Mouse (Mus musculus) spleen, adult 18-20 months (tissue): ENCODE results near the gene Sytl1.

Experiments
- DNase-seq, 2 experiments: peaks; one replicate each; pipeline ENCODE4 v3.0.0; 2022; ENCODE audit warnings: mixed read lengths in 2 of 2

Sytl1 gene

DNA sequence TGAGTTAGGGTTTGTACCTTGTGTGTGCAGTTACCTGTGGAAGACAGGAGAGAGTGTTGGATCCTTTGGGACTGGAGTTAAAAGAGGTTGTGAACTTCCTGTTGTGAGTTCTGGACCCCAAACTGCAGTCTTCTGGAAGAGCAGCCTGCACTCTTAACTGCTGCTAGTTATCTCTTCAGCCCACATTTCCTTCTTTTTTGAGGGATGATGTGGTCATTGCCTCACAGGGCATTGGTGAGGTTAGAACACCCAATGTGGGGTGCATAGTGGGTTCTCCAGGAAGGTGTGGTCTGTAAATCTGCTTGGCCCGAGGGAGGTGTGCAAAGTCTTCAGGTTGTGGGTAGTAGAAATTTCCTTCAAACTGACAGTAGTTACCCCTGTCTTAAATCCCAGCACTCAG is 18.6 kb downstream of the Sytl1 start:
- DNase-seq, result no peak

DNA sequence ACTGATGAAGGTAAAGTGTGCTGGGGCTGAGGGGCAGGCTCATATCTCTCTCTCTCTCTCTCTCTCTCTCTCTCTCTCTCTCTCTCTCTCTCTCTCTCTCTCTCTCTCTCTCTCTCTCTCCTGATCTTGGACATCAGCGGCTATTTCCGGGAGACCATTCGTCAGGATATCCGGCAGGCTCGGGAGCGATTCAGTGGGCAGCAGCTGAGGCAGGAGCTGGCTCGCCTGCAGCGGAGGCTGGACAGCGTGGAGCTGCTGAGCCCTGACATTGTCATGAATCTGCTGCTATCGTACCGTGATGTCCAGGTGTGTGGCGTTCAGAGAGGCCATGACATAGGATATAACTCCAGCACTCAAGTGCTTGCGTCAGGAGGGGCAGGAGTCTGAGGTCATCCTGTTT is 19.4 kb downstream of the Sytl1 start:
- no peak for DNase-seq

- no peak for DNase-seq
These were observed 20.2 kb downstream of the Sytl1 start for GRCm38 (mm10) chr4:133242710-133243109.

GRCm38 (mm10) chr4:133241910-133242309 is 21.0 kb downstream of the Sytl1 start:
- DNase-seq, result no peak

GRCm38 (mm10) chr4:133240934-133241908 is 21.7 kb downstream of the Sytl1 start:
- DNase-seq, result peak; percentile 83 to 93

DNA sequence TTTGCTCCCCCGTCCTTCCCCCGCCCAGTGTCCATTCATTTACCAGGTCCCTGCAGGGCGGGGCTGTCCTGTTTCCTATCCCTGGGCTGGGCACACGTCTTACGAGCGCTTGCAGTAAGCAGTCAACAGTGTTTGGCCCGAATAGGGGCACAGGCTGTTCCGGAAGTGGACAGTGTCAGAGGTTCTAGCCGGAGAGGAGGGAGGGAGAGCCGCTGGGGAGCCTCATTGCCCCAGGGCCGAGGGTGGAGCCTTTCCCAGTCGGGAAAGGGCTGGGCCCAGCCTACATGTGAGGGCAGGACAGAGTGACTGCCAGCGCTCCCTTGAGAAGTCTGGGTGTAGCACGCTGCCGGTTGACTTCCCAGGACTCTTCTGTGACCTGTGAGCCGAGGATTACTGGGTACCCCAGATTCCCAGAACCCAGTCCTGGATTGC is 22.4 kb downstream of the Sytl1 start, which contains the start of gene Map3k6:
TSS of gene Map3k6 (plus strand) at position 329 of the 432 bp plus-strand sequence.
- peak; percentile 32 to 40 for DNase-seq

DNA sequence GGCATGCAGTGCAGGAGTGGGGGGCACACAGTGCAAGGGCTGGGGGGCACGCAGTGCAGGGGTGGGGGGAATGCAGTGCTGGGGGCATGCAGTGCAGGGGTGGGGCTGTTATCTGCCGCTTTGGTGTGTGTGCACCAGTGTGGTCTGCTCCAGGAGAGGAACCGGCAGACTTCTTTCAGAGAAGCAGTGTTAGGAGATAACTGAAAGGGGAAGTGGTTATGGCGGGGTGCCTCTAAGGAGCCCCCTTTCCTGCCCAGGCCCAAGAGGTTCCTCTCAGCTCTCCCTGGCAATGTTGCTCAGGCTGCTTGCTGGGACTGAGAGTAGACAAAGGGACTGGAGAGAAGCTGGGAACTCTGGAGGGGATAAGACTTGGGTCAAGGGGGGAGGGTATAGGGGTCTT is 25.0 kb downstream of the Sytl1 start:
- DNase-seq, result peak; percentile 40 to 41

GRCm38 (mm10) chr4:133235415-133235814 is 27.5 kb downstream of the Sytl1 start:
- no peak for DNase-seq

DNA sequence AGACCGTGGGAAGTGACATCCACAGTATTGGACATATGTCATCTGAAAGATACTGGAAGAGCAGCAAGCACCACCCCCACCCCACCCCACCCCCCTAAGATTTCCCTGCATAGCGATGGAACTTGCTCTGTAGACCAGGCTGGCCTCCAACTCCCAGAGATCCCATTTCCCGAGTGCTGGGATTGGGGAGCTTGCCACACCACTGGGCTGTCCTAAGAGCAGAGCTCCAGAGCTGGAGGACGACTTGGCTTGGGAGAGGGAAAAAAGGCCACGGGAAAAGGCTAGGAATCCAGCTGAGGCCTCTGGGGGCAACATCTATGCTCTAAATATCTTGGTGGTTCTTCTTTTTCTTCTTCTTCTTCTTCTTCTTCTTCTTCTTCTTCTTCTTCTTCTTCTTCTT is 28.1 kb downstream of the Sytl1 start:
- no peak for DNase-seq

GRCm38 (mm10) chr4:133233285-133233976 is 29.5 kb downstream of the Sytl1 start:
- DNase-seq, result peak in 1 of 2 experiments; percentile 33

GRCm38 (mm10) chr4:133229582-133229981 is 33.3 kb downstream of the Sytl1 start:
- DNase-seq, result no peak

GRCm38 (mm10) chr4:133227636-133228035 is 35.3 kb downstream of the Sytl1 start:
- DNase-seq, result no peak

- no peak for DNase-seq
These were observed 36.8 kb downstream of the Sytl1 start for GRCm38 (mm10) chr4:133226073-133226472.

- DNase-seq, result no peak
These were observed 39.0 kb downstream of the Sytl1 start for GRCm38 (mm10) chr4:133223875-133224274.

DNA sequence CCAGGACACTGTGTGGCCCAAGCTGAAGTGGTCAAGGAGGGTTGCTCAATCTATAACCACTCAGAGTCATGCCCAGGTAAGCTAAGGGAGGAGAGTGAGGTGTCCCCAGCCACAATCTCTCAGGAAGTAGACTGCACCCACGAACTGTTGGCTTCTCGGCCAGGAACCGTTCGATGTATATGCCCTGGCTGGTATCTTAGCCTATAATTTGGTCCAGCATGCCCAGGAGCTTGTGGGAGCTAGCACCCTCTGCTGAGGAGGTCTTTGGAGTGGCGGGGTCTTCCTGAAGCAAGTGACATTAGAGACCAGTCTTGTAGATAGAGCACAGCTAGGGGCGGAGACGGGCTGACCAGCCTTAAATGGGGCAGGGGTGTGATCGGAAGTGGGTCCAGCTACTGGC is 41.2 kb downstream of the Sytl1 start:
- DNase-seq, result no peak

- DNase-seq, result no peak
These were observed 42.3 kb downstream of the Sytl1 start for GRCm38 (mm10) chr4:133220656-133221055.

- DNase-seq, result no peak
These were observed 44.2 kb downstream of the Sytl1 start for GRCm38 (mm10) chr4:133218745-133219144.

GRCm38 (mm10) chr4:133217641-133218040 is 45.3 kb downstream of the Sytl1 start:
- DNase-seq, result peak; percentile 42 to 72

DNA sequence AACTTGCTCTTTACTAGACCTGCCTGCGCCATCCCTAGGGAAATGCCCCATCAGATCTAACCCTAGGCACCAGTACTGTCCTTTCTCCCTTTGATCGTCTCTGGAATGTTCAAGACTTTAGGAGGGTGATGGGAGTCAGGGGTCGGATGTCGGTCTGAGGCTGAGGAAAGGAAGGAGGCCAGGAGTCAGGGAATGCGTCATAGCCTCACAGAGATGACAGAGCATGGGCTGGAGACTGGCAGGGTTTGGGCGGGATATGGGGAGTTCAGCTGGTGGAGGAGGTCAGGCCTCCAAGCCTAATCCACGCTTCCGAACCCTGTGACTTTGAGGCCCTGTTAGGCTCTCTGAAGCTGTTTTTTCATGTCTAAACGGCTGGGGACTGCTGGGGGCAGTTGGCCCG is 49.3 kb downstream of the Sytl1 start:
- no peak for DNase-seq

DNA sequence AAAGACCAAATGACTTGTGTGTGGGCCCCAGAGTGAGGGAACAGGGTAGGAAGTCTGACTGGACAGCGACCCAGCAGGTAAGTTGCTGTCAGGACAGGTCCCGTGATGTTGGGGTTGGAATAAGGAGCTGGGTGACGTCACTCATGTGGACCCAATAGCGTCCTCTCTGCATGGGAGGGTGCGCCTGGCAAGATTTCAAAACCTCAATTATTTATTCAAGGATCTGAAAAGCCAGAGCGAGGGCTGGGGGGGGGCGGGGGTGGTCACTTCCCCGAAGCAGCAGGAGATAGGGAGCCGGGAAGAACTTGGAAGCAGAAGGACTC is 49.7 kb downstream of the Sytl1 start:
- no peak for DNase-seq

DNA sequence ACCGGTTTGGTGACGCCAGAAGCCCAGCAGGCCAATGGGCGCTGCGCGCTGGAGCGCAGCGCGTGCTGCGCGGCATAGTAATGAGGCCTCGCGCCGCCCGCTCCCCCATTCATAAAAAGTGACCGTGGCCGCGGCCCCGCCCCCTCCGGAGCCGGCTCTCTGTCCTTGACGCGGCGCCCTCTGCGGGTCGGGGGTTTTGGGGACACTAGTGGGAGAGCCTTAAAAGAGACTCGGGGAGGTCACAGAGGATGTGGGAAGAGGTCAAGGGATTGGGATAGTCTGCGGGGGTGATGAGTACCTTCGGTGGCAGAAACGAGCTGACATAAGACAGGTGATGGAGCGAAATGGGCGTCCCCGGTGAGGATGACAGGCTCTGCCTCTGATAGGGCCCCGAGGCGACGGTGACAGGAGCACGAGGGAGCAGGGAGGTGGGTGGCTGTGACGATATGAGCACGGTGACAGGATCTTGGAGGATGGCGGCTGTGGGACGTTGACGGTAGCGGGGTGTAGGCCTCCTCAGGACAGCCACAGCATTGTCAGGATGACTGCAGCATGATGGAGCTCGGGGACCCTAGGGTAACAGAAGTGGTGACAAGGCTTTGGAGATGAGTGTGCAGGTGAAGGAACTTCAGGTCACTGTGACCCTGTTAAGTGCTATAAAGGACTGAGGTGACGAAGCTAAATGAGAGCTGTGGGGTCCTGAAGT is 50.2 kb downstream of the Sytl1 start:
- peak; percentile 67 to 79 for DNase-seq

DNA sequence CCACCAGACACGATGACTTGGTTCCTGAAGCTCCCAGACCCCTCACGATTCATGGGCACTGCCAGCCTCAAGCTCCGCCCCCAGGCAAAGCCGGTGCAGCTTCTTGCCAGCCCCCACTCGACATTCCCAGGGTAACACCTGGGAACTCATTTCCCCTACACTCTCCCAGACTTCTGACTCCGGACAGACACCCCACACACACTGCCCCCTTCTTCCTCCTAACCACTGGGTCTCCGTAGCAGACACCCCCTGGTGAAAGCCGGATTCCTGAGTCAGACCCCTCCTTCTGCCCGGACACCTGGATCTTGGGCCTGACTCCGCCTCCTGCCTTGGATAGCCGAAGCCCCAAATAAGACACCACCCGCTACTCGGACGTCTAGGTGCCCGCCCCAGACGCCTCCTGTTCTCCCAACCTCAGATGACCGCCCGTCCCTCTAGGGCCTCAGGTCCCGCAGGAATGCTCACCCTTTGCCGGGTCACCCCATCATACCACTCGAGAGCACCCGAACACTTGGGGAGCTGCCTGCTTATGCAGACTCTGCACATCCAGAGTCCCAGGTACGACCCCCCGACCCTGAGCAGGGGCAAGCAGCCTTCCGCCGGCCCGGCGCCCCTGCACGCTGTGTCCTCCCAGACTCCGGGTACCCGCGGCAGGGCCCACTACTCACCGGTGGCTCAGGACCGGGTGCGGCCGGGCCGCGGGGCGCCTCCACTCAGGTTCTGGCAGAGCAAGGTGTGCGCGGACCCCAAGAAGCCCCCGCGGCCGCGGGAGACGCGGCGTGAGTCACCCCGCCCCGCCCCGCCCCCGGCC is 51.0 kb downstream of the Sytl1 start, which contains the start of the genes Cd164l2 and Gpr3:
TSS of gene Cd164l2 (plus strand) at position 381 of the 811 bp plus-strand sequence.
TSS of gene Gpr3 (minus strand) at position 786 of the 811 bp plus-strand sequence.
- DNase-seq, result no peak
